Mouse (Mus musculus) liver, embryonic 15.5 days (tissue): ENCODE results near the gene Sgip1. TPM values are rescaled to one million over a fixed set of nuclear protein-coding genes. Genes with fewer than 3 reads are reported as not detected.
A peak's percentile ranks its signal among the peaks of the same experiment; 100 is the strongest.

ENCODE experiments used
- ATAC-seq: fragments of 200-750 bp; cut with Nextera tagmentation; 2 replicates; pipeline ENCODE4 v1.8.0; 2017; ENCODE audit warnings: moderate number of reproducible peaks, mild to moderate bottlenecking, moderate library complexity; ENCODE audit not compliant: insufficient read depth
- H3K27ac ChIP-seq: fragments of 300-500 bp; sonication (generic); replicated peaks from 2 replicates; pipeline ENCODE4 v1.5.1; 2015; ENCODE audit warnings: mild to moderate bottlenecking, inconsistent platforms
- H3K27me3 ChIP-seq: fragments of 300-500 bp; sonication (generic); 2 replicates; pipeline ENCODE4 v1.6.1; 2015; ENCODE audit warnings: mild to moderate bottlenecking, inconsistent platforms
- H3K36me3 ChIP-seq: fragments of 300-500 bp; sonication (generic); replicated peaks from 2 replicates; pipeline ENCODE4 v1.6.1; 2015; ENCODE audit warnings: moderate library complexity, mild to moderate bottlenecking, inconsistent platforms
- H3K4me1 ChIP-seq: fragments of 300-500 bp; sonication (generic); replicated peaks from 2 replicates; pipeline ENCODE4 v1.6.1; 2015; ENCODE audit warnings: inconsistent platforms
- H3K4me2 ChIP-seq: fragments of 300-500 bp; sonication (generic); 2 replicates; pipeline ENCODE4 v1.6.1; 2015; ENCODE audit warnings: moderate library complexity, mild to moderate bottlenecking, inconsistent platforms
- H3K4me3 ChIP-seq: fragments of 300-500 bp; sonication (generic); replicated peaks from 2 replicates; pipeline ENCODE4 v1.5.1; 2015; ENCODE audit warnings: mild to moderate bottlenecking, inconsistent platforms
- H3K9ac ChIP-seq: fragments of 300-500 bp; sonication (generic); 2 replicates; pipeline ENCODE4 v1.6.1; 2015; ENCODE audit warnings: moderate library complexity, mild to moderate bottlenecking, inconsistent platforms
- H3K9me3 ChIP-seq: fragments of 300-500 bp; sonication (generic); replicated peaks from 2 replicates; pipeline ENCODE4 v1.6.1; 2016; ENCODE audit warnings: inconsistent platforms
- WGBS: fragments of 180-500 bp; shearing (Covaris S2); methylation state at CpG from one replicate; pipeline ENCODE4 v1.1.7; 2015; ENCODE audit warnings: mixed read lengths; ENCODE audit not compliant: insufficient replicate concordance; 5-methylcytosine and 5-hydroxymethylcytosine counted together
- polyA plus RNA-seq: library from polyadenylated mRNA; unstranded; fragments of >200 nt; fragmentation: Nextera tagmentation; extraction: Ambion mirVana; gene quantifications from 2 replicates; pipeline ENCODE4 v1.2.1, GENCODE M21; 2015

Sgip1 gene
- polyA plus RNA-seq, 1 experiment from 2014 or later: 0.73 TPM

- Histone ChIP-seq H3K27me3 (no peaks in the 10 kb centered on the region), H3K9ac (no peak overlapping the region), H3K4me3 (no peak overlapping the region), H3K27ac (no peak overlapping the region), H3K9me3 (no peaks in the 10 kb centered on the region), H3K4me2 (no peak overlapping the region), H3K36me3 (no peaks in the 10 kb centered on the region), H3K4me1 (no peaks in the 10 kb centered on the region)
- WGBS: 54% methylated on average over 6 of the region's 6 CpGs
- ATAC-seq: no peak
Observed at GRCm38 (mm10) chr4:102900166-102900565, 159.1 kb downstream of the Sgip1 start.

GRCm38 (mm10) chr4:102907843-102908427 is 166.8 kb downstream of the Sgip1 start:
- Histone ChIP-seq H3K36me3 (no peaks in the 10 kb centered on the region), H3K9me3 (no peaks in the 10 kb centered on the region), H3K4me3 (no peak overlapping the region), H3K27ac (no peak overlapping the region), H3K9ac (no peak overlapping the region), H3K4me1 (no peaks in the 10 kb centered on the region), H3K4me2 (no peak overlapping the region), H3K27me3 (no peaks in the 10 kb centered on the region)
- 50% methylated on average over 7 of the region's 7 CpGs for WGBS
- no peak for ATAC-seq

GRCm38 (mm10) chr4:102910191-102910590 is 169.1 kb downstream of the Sgip1 start:
- Histone ChIP-seq H3K27me3 (no peaks in the 10 kb centered on the region), H3K4me2 (no peak overlapping the region), H3K4me1 (no peaks in the 10 kb centered on the region), H3K9ac (no peak overlapping the region), H3K36me3 (no peaks in the 10 kb centered on the region), H3K4me3 (no peak overlapping the region), H3K27ac (no peak overlapping the region), H3K9me3 (no peaks in the 10 kb centered on the region)
- no peak for ATAC-seq
- 82% methylated on average over 4 of the region's 4 CpGs for WGBS

- no peak overlapping the region for H3K4me3 ChIP-seq
- H3K27me3 ChIP-seq: no peaks in the 10 kb centered on the region
- H3K9me3 ChIP-seq: no peaks in the 10 kb centered on the region
- H3K27ac ChIP-seq: no peak overlapping the region
- H3K4me1 ChIP-seq: no peaks in the 10 kb centered on the region
- no peaks in the 10 kb centered on the region for H3K36me3 ChIP-seq
- no peak overlapping the region for H3K4me2 ChIP-seq
- no peak overlapping the region for H3K9ac ChIP-seq
- WGBS: 68% methylated on average over 3 of the region's 3 CpGs
- ATAC-seq: no peak
Observed at GRCm38 (mm10) chr4:102913176-102913575, 172.1 kb downstream of the Sgip1 start.

- Histone ChIP-seq H3K9me3 (no peaks in the 10 kb centered on the region), H3K4me2 (no peak overlapping the region), H3K27me3 (no peaks in the 10 kb centered on the region), H3K36me3 (no peaks in the 10 kb centered on the region), H3K4me3 (no peak overlapping the region), H3K4me1 (no peaks in the 10 kb centered on the region), H3K9ac (no peak overlapping the region), H3K27ac (no peak overlapping the region)
- WGBS: 43% methylated on average over 5 of the region's 5 CpGs
- ATAC-seq: no peak
Observed at GRCm38 (mm10) chr4:102913700-102914327, 172.7 kb downstream of the Sgip1 start.

- ATAC-seq: no peak
- Histone ChIP-seq H3K27me3 (no peaks in the 10 kb centered on the region), H3K9me3 (no peaks in the 10 kb centered on the region), H3K27ac (no peak overlapping the region), H3K4me2 (no peak overlapping the region), H3K4me3 (no peak overlapping the region), H3K4me1 (no peaks in the 10 kb centered on the region), H3K9ac (no peak overlapping the region), H3K36me3 (no peaks in the 10 kb centered on the region)
- 56% methylated on average over 1 of the region's 1 CpGs for WGBS
Observed at GRCm38 (mm10) chr4:102918191-102918590, 177.1 kb downstream of the Sgip1 start.

GRCm38 (mm10) chr4:102929491-102929890 is 188.4 kb downstream of the Sgip1 start:
- no peaks in the 10 kb centered on the region for H3K9me3 ChIP-seq
- no peak overlapping the region for H3K9ac ChIP-seq
- 58% methylated on average over 3 of the region's 4 CpGs for WGBS
- no peaks in the 10 kb centered on the region for H3K27me3 ChIP-seq
- no peak overlapping the region for H3K4me2 ChIP-seq
- no peak overlapping the region for H3K4me3 ChIP-seq
- H3K36me3 ChIP-seq: no peaks in the 10 kb centered on the region
- no peak overlapping the region for H3K27ac ChIP-seq
- H3K4me1 ChIP-seq: no peaks in the 10 kb centered on the region
- ATAC-seq: no peak

- H3K9me3 ChIP-seq: no peaks in the 10 kb centered on the region
- H3K27ac ChIP-seq: no peak overlapping the region
- no peak for ATAC-seq
- 14% methylated on average over 7 of the region's 7 CpGs for WGBS
- H3K4me2 ChIP-seq: peak overlapping the region; percentile 25
- H3K9ac ChIP-seq: no peak overlapping the region
- H3K4me3 ChIP-seq: no peak overlapping the region
- H3K36me3 ChIP-seq: no peaks in the 10 kb centered on the region
- no peaks in the 10 kb centered on the region for H3K27me3 ChIP-seq
- H3K4me1 ChIP-seq: no peaks in the 10 kb centered on the region
Observed at GRCm38 (mm10) chr4:102930679-102931078, 189.6 kb downstream of the Sgip1 start.

- H3K4me2 ChIP-seq: no peak overlapping the region
- H3K27me3 ChIP-seq: no peaks in the 10 kb centered on the region
- no peak overlapping the region for H3K27ac ChIP-seq
- ATAC-seq: no peak
- H3K4me1 ChIP-seq: no peaks in the 10 kb centered on the region
- WGBS: 45% methylated on average over 3 of the region's 3 CpGs
- no peaks in the 10 kb centered on the region for H3K36me3 ChIP-seq
- H3K9ac ChIP-seq: no peak overlapping the region
- no peaks in the 10 kb centered on the region for H3K9me3 ChIP-seq
- no peak overlapping the region for H3K4me3 ChIP-seq
Observed at GRCm38 (mm10) chr4:102940266-102940665, 199.2 kb downstream of the Sgip1 start.

GRCm38 (mm10) chr4:102940738-102941137 is 199.6 kb downstream of the Sgip1 start:
- Histone ChIP-seq H3K9ac (no peak overlapping the region), H3K9me3 (no peaks in the 10 kb centered on the region), H3K27ac (no peak overlapping the region), H3K4me1 (no peaks in the 10 kb centered on the region), H3K36me3 (no peaks in the 10 kb centered on the region), H3K4me3 (no peak overlapping the region), H3K27me3 (no peaks in the 10 kb centered on the region), H3K4me2 (no peak overlapping the region)
- 66% methylated on average over 4 of the region's 4 CpGs for WGBS
- no peak for ATAC-seq

- Histone ChIP-seq H3K4me3 (no peak overlapping the region), H3K4me2 (no peak overlapping the region), H3K9ac (no peak overlapping the region), H3K9me3 (no peaks in the 10 kb centered on the region), H3K36me3 (no peaks in the 10 kb centered on the region), H3K27ac (no peak overlapping the region), H3K27me3 (no peaks in the 10 kb centered on the region), H3K4me1 (no peaks in the 10 kb centered on the region)
- ATAC-seq: no peak
- WGBS: 10% methylated on average over 6 of the region's 6 CpGs
Observed at GRCm38 (mm10) chr4:102944325-102944724, 203.2 kb downstream of the Sgip1 start.

GRCm38 (mm10) chr4:102952476-102952875 is 211.4 kb downstream of the Sgip1 start:
- Histone ChIP-seq H3K36me3 (no peaks in the 10 kb centered on the region), H3K4me1 (no peaks in the 10 kb centered on the region), H3K4me3 (no peak overlapping the region), H3K9me3 (no peaks in the 10 kb centered on the region), H3K4me2 (no peak overlapping the region), H3K27ac (no peak overlapping the region), H3K9ac (no peak overlapping the region), H3K27me3 (no peaks in the 10 kb centered on the region)
- 57% methylated on average over 2 of the region's 2 CpGs for WGBS
- no peak for ATAC-seq
